Mouse (Mus musculus) intestine, postnatal 0 days (tissue): Measurements from ENCODE around the gene Wipi1. TPM values are rescaled to one million over a fixed set of nuclear protein-coding genes. Genes with fewer than 3 reads are reported as not detected.

Experiments
- ATAC-seq: fragments of 200-750 bp; cut with Nextera tagmentation; 2 replicates; pipeline ENCODE4 v1.8.0; 2017; ENCODE audit warnings: mild to moderate bottlenecking, moderate TSS enrichment, moderate library complexity
- H3K27ac ChIP-seq: fragments of 300-500 bp; sonication (generic); 2 replicates; pipeline ENCODE4 v1.5.1; 2014; ENCODE audit warnings: mild to moderate bottlenecking, low read depth, low read length, moderate library complexity
- H3K27me3 ChIP-seq: fragments of 300-500 bp; sonication (generic); replicated peaks from 2 replicates; pipeline ENCODE4 v1.6.1; 2014; ENCODE audit warnings: low read length, mixed read lengths; ENCODE audit not compliant: control insufficient read depth, insufficient read depth
- H3K36me3 ChIP-seq: fragments of 300-500 bp; sonication (generic); 2 replicates; pipeline ENCODE4 v1.6.1; 2014; ENCODE audit warnings: mild to moderate bottlenecking, moderate library complexity; ENCODE audit not compliant: control insufficient read depth, insufficient read depth
- H3K4me1 ChIP-seq: fragments of 300-500 bp; sonication (generic); replicated peaks from 2 replicates; pipeline ENCODE4 v1.6.1; 2014; ENCODE audit warnings: antibody characterized with exemption, low read length, mixed read lengths; ENCODE audit not compliant: control insufficient read depth, insufficient read depth
- H3K4me2 ChIP-seq: fragments of 300-500 bp; sonication (generic); replicated peaks from 2 replicates; pipeline ENCODE4 v1.6.1; 2014; ENCODE audit warnings: low read depth, mild to moderate bottlenecking, moderate library complexity
- H3K4me3 ChIP-seq: fragments of 300-500 bp; sonication (generic); 2 replicates; pipeline ENCODE4 v1.5.1; 2014; ENCODE audit warnings: low read depth, low read length
- H3K9ac ChIP-seq: fragments of 300-500 bp; sonication (generic); 2 replicates; pipeline ENCODE4 v1.6.1; 2014; ENCODE audit warnings: mild to moderate bottlenecking, low read depth, low read length
- H3K9me3 ChIP-seq: fragments of 300-500 bp; sonication (generic); 2 replicates; pipeline ENCODE4 v1.6.1; 2016; ENCODE audit warnings: mixed run types; ENCODE audit not compliant: control insufficient read depth
- CTCF ChIP-seq: sonication (generic); IDR thresholded peaks from 2 replicates; pipeline ENCODE4 v1.5.1; 2016; ENCODE audit warnings: low read depth, mild to moderate bottlenecking, control low read depth, antibody characterized with exemption, moderate library complexity
- WGBS: fragments of 180-500 bp; shearing (Covaris S2); extraction: QIAGEN DNeasy Blood & Tissue Kit; methylation state at CpG from one replicate; pipeline ENCODE4 v1.1.7; 2014; 5-methylcytosine and 5-hydroxymethylcytosine counted together
- polyA plus RNA-seq: library from polyadenylated mRNA; unstranded; fragments of >200 nt; fragmentation: Nextera tagmentation; extraction: Ambion mirVana; gene quantifications from 2 replicates; pipeline ENCODE4 v1.2.1, GENCODE M21; 2015

The Wipi1 gene
- polyA plus RNA-seq, 1 experiment from 2014 or later: 28.2 TPM

- Histone ChIP-seq H3K4me2 (no peak overlapping the region), H3K27me3 (no peaks in the 10 kb centered on the region), H3K9ac (no peak overlapping the region), H3K27ac (peak overlapping the region; percentile 36), H3K9me3 (no peaks in the 10 kb centered on the region), H3K36me3 (no peaks in the 10 kb centered on the region), H3K4me1 (peaks cover 3% of the 10 kb centered on the region; the same call in 1 of the 2 replicates), H3K4me3 (no peak overlapping the region)
- no peak for ATAC-seq
- TF ChIP-seq CTCF: no peak
- 67% methylated on average over 4 of the region's 4 CpGs for WGBS
Measured at GRCm38 (mm10) chr11:109553921-109554320, 57.8 kb downstream of the Wipi1 start.

GRCm38 (mm10) chr11:109549599-109550290, 62.0 kb downstream of the Wipi1 start:
- 50% methylated on average over 5 of the region's 5 CpGs for WGBS
- no peak for ATAC-seq
- H3K9ac ChIP-seq: no peak overlapping the region

GRCm38 (mm10) chr11:109547652-109548051, 64.1 kb downstream of the Wipi1 start:
- Histone ChIP-seq H3K27ac (no peak overlapping the region), H3K4me3 (no peak overlapping the region), H3K4me2 (no peak overlapping the region), H3K27me3 (no peaks in the 10 kb centered on the region), H3K4me1 (peaks cover 11% of the 10 kb centered on the region), H3K9me3 (no peaks in the 10 kb centered on the region), H3K9ac (no peak overlapping the region), H3K36me3 (no peaks in the 10 kb centered on the region)
- TF ChIP-seq CTCF: no peak
- 100% methylated on average over 1 of the region's 1 CpGs for WGBS
- no peak for ATAC-seq

More at GRCm38 (mm10) chr11:109549599-109550290, 62.0 kb downstream of the Wipi1 start:
- peaks cover 11% of the 10 kb centered on the region; the same call in 1 of the 2 replicates for H3K4me1 ChIP-seq
- H3K27ac ChIP-seq: peak overlapping the region; percentile 11; the same call in 1 of the 2 replicates
- no peak overlapping the region for H3K4me3 ChIP-seq
- TF ChIP-seq CTCF: no peak
- H3K36me3 ChIP-seq: no peaks in the 10 kb centered on the region
- H3K4me2 ChIP-seq: no peak overlapping the region
- no peaks in the 10 kb centered on the region for H3K27me3 ChIP-seq
- no peaks in the 10 kb centered on the region for H3K9me3 ChIP-seq

- H3K9me3 ChIP-seq: no peaks in the 10 kb centered on the region
- no peaks in the 10 kb centered on the region for H3K27me3 ChIP-seq
- H3K36me3 ChIP-seq: no peaks in the 10 kb centered on the region
- H3K4me1 ChIP-seq: peaks cover 11% of the 10 kb centered on the region
- no peak for TF ChIP-seq CTCF
- H3K4me2 ChIP-seq: no peak overlapping the region
- H3K9ac ChIP-seq: no peak overlapping the region
- no peak for ATAC-seq
- peak overlapping the region; percentile 76; the same call in 1 of the 2 replicates for H3K27ac ChIP-seq
- WGBS: 57% methylated on average over 16 of the region's 16 CpGs
- H3K4me3 ChIP-seq: no peak overlapping the region
Measured at GRCm38 (mm10) chr11:109546305-109547001, 65.3 kb downstream of the Wipi1 start.

GRCm38 (mm10) chr11:109545700-109546143, 66.0 kb downstream of the Wipi1 start:
- Histone ChIP-seq H3K4me1 (peaks cover 11% of the 10 kb centered on the region), H3K27me3 (no peaks in the 10 kb centered on the region), H3K9ac (no peak overlapping the region), H3K9me3 (no peaks in the 10 kb centered on the region), H3K4me3 (no peak overlapping the region), H3K36me3 (no peaks in the 10 kb centered on the region), H3K27ac (peak overlapping the region; percentile 76), H3K4me2 (peak overlapping the region; percentile 44)
- peak; percentile 34; the same call in 1 of the 2 replicates for ATAC-seq
- TF ChIP-seq CTCF: no peak
- WGBS: 24% methylated on average over 12 of the region's 12 CpGs

GRCm38 (mm10) chr11:109545265-109545664, 66.5 kb downstream of the Wipi1 start:
- H3K27ac ChIP-seq: peak overlapping the region; percentile 76
- H3K4me3 ChIP-seq: no peak overlapping the region
- peak; percentile 81 for ATAC-seq
- no peaks in the 10 kb centered on the region for H3K27me3 ChIP-seq
- H3K9ac ChIP-seq: no peak overlapping the region
- peak; percentile 31; the same call in 1 of the 2 replicates for TF ChIP-seq CTCF
- WGBS: 19% methylated on average over 7 of the region's 7 CpGs
- no peaks in the 10 kb centered on the region for H3K9me3 ChIP-seq
- peaks cover 11% of the 10 kb centered on the region for H3K4me1 ChIP-seq
- peak overlapping the region; percentile 44 for H3K4me2 ChIP-seq
- no peaks in the 10 kb centered on the region for H3K36me3 ChIP-seq
